Mouse (Mus musculus) macrophage (primary cell): ENCODE data around the gene Vps52. TPM values are rescaled to one million over a fixed set of nuclear protein-coding genes. Genes with fewer than 3 reads are reported as not detected.

Experiments
- H3K27ac ChIP-seq: fragments of 350-480 bp; formaldehyde crosslinking; 2 replicates; pipeline ENCODE4 v1.9.0; 2021
- H3K36me3 ChIP-seq: fragments of 350-480 bp; formaldehyde crosslinking; 2 replicates; pipeline ENCODE4 v1.9.0; 2021; ENCODE audit errors: inconsistent target
- H3K4me3 ChIP-seq: fragments of 350-480 bp; formaldehyde crosslinking; 2 replicates; pipeline ENCODE4 v1.9.0; 2021; ENCODE audit errors: inconsistent target
- H3K79me2 ChIP-seq: fragments of 350-480 bp; formaldehyde crosslinking; 2 replicates; pipeline ENCODE4 v1.9.0; 2021; ENCODE audit errors: inconsistent target
- WGBS: methylation state at CpG from one replicate; pipeline ENCODE4 v1.1.7; 2026; ENCODE audit warnings: inconsistent platforms; ENCODE audit not compliant: missing documents; 5-methylcytosine and 5-hydroxymethylcytosine counted together
- polyA plus RNA-seq: library from polyadenylated mRNA; stranded (reverse); fragments of 250-400 nt; gene quantifications from 3 replicates; pipeline ENCODE4 v1.2.4, GENCODE M21; 2018; ENCODE audit warnings: inconsistent platforms
- total RNA-seq, 78 experiments: library from RNA; depleted of rRNA; stranded (reverse); fragments of 250-400 nt; gene quantifications; 1 replicate in 9 of 78; 2 replicates in 24 of 78; 3 replicates in 43 of 78; 4 replicates in 2 of 78; pipeline ENCODE4 v1.2.4; 2018; ENCODE audit warnings: inconsistent platforms in 56 of 78

Gene Vps52
- 100 to 1,000 TPM in 10 of 26 experiments, 10 to 100 TPM in 16; 37.3 to 286 (median 91.8) TPM for total RNA-seq (2018; cell fraction: chromatin; rRNA removed)
- 10 to 100 TPM; 27.0 to 41.6 (median 34.7) TPM for total RNA-seq (2018; cell fraction: cytosol; rRNA removed)
- total RNA-seq (2018; cell fraction: nucleus; rRNA removed) = 10 to 100 TPM; 25.0 to 76.2 (median 51.1) TPM
- 30.3 to 39.3 TPM (median 30.5 TPM) in 3 replicates for polyA plus RNA-seq

DNA sequence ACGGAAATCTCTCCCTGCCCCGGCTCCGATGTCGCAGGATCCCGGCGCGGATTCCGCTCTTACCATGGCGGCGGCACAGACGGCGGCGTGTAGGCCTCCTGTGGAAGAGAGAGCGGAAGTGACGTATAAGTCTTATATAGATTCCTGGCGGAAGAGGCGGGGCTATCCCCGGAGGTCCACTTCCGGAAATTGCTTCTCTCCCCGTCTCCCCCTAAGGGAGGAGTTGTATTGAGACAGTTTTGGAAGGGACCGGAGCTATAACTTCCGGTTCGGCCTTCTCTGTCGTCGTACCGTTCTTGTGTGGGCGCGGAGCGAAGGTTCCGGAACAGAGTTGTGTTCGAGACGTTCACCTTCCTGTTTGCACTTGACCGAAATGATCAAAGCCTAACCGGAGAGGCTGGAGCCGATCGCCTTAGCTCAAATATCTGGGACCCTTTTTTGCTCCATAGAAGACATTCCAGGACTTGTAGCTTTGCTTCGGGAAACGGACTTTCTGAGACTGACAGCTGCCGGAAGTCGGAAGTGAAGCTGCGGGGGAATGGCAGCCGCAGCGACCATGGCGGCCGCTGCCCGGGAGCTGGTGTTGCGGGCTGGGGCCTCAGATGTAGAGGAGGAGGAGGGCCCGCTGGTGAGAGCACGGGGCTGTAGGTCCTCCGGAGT is at the start of gene Vps52, which contains the start of gene Rps18:
TSS of gene Vps52 (plus strand) at position 258 of the 660 bp plus-strand sequence.
TSS of gene Rps18 (minus strand) at position 447 of the 660 bp plus-strand sequence.
- H3K27ac ChIP-seq = peak within 1 kb of the TSS; percentile 93
- peaks cover 51% of the 10 kb centered on the region for H3K79me2 ChIP-seq
- peak within 1 kb of the TSS; percentile 92 for H3K4me3 ChIP-seq
- peaks cover 33% of the 10 kb centered on the region for H3K36me3 ChIP-seq
- under 1% methylated on average over 50 of the region's 50 CpGs for WGBS

DNA sequence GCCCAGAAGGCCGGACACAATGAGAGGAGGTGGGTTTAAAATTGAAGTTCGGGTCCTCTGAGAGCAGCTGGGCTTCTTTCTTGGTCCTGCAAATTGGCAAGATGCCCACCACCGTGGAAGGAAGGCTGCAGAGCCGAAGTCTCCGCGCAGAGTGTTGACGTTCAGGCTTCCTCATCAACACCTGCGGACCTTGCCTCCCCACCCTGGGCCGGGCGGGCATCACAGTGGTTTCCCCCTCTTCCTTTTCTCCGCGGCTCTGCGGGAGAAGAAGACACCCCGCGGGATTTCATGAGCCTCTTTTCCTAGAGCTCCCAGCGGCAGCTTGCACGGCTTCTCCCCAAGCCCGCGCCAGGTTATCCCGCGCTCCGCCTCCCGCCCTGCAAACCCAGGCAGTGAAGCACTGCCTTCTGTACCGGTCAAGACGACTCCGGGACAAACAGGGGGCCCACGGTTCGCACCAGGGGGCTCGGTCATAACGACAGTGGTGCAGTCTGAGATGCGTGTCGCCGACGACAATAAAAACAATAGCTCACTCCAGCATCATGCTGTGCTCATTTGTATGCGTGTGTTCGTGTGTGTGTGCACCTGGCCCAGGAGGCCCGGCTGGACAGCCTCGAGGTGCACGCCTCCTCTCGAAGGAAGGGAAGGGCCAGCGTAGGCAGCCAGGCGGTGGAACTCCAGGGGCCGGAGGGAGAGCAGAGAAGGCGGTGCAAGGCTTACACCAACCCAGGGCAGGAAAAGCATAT is 47.1 kb upstream of the Vps52 start:
- Histone ChIP-seq H3K27ac (peak overlapping the region; percentile 51), H3K79me2 (peaks cover 53% of the 10 kb centered on the region), H3K4me3 (peak overlapping the region; percentile 70), H3K36me3 (peaks cover 23% of the 10 kb centered on the region; the same call in 1 of the 2 replicates)
- WGBS = under 1% methylated on average over 42 of the region's 44 CpGs

DNA sequence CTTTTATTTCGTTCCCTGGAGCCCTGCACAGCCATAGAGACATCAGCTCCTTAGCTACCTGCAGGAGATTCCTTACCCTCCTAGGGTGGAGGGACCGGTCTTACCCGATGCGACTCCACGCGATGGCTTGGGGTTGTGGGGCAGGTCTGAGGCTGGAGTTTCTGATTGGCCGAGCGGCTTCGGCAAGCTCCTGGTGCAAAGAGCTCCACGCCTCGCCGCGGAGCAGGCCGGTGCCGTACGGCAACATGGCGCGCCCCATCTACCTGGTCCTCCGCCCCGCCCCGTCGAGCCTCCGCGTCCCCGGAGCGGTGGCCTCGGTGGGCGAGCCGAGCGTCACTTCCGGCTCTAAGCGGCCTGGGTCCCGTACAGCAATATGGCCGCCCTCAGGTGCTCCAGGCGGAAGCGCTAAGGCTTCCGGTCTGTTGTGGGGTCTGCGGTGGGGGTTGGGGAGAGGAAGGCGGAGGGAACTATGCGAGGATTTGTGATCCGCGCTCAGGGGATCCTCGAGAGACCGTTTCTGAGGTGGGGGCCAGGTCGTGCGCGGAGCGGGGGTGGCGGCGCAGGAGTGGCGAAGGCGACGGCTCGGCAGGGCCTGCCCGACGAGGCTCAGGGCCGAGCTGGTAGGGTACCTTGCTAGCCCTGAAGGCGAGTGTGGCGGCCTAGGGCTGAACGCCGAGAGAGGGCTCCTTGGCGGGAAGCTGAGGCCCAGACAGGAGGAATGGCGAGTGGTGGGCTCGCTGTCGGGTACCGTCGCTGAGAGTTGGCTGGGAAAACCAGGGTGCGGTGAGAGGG is 46.3 kb upstream of the Vps52 start, which contains the start of gene Daxx:
TSS of gene Daxx (plus strand) at position 338 of the 792 bp plus-strand sequence.
- Histone ChIP-seq H3K36me3 (peaks cover 31% of the 10 kb centered on the region; the same call in 1 of the 2 replicates), H3K27ac (peak within 1 kb of the TSS; percentile 93), H3K79me2 (peaks cover 61% of the 10 kb centered on the region), H3K4me3 (peak within 1 kb of the TSS; percentile 95)
- under 1% methylated on average over 68 of the region's 68 CpGs for WGBS

DNA sequence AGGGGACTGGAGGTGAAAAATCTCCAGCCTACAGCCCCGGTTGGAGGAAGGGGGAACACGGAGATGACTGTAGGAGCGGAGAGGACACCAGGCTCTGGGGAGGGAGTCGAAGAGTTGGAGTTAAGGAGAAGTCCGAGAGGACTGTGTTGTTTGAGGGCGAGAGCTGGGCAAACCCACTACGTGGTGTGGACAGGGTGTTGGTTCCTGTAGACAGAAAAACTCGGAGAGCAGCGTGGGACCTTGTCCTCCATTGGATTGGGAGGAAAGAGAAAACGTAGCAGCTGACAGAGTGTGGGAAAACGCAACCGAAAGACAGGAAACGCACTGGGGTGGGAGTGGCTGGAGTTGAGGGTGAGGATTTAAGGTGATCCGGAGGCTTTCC is 45.8 kb upstream of the Vps52 start:
- peaks cover 67% of the 10 kb centered on the region for H3K79me2 ChIP-seq
- WGBS = 3% methylated on average over 14 of the region's 14 CpGs
- H3K27ac ChIP-seq = peak overlapping the region; percentile 93
- H3K4me3 ChIP-seq = peak overlapping the region; percentile 95
- H3K36me3 ChIP-seq = peaks cover 37% of the 10 kb centered on the region; the same call in 1 of the 2 replicates

DNA sequence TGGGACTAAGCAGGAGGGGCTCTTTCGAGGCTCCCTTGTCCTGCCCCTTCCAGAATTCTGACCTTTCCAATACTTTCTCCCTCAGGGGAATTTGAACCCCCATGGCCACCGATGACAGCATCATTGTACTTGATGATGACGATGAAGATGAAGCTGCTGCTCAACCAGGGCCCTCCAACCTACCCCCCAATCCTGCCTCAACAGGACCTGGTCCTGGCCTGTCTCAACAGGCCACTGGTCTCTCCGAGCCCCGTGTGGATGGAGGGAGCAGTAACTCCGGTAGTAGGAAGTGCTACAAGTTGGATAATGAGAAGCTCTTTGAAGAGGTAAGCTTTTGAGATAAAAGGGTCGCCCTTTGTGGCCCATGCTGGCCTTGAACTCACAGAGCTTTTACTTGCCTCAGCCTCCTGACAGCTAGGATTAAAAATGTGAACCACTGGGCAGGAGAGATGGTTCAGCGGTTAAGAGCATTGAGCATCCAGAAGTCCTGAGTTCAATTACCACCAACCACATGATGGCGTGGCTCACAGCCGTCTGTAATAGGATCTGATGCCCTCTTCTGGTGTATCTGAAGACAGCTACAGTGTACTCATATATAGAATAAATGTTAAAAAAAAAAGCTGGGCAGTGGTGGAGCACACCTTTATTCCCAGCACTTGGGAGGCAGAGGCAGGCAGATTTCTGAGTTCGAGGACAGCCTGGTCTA is 45.1 kb upstream of the Vps52 start:
- peak overlapping the region; percentile 95 for H3K4me3 ChIP-seq
- 41% methylated on average over 11 of the region's 11 CpGs for WGBS
- H3K79me2 ChIP-seq = peaks cover 70% of the 10 kb centered on the region
- peak overlapping the region; percentile 93 for H3K27ac ChIP-seq
- peaks cover 41% of the 10 kb centered on the region; the same call in 1 of the 2 replicates for H3K36me3 ChIP-seq

DNA sequence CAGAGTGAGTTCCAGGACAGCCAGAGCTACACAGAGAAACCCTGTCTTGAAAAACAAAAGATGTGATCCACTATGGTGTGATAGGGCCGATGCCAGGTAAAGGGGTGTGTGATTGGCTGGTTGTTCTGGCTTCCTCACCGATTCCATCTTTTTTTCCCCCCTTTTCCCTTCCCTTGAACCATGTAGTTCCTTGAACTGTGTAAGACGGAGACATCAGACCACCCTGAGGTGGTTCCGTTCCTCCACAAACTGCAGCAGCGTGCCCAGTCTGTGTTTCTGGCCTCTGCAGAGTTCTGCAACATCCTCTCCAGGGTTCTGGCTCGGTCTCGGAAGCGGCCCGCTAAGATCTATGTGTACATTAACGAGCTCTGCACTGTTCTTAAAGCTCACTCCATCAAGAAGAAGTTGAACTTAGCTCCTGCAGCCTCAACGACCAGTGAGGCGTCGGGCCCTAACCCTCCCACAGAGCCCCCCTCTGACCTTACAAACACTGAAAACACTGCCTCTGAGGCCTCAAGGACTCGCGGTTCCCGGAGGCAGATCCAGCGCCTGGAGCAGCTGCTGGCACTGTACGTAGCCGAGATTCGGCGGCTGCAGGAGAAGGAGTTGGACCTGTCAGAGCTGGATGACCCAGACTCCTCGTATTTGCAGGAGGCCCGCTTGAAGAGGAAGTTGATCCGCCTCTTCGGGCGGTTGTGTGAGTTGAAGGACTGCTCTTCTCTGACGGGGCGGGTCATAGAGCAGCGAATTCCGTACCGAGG is 44.4 kb upstream of the Vps52 start:
- Histone ChIP-seq H3K79me2 (peaks cover 71% of the 10 kb centered on the region), H3K36me3 (peaks cover 41% of the 10 kb centered on the region; the same call in 1 of the 2 replicates), H3K4me3 (peak overlapping the region; percentile 95; the same call in 1 of the 2 replicates), H3K27ac (no peak overlapping the region)
- WGBS = 94% methylated on average over 29 of the region's 31 CpGs

DNA sequence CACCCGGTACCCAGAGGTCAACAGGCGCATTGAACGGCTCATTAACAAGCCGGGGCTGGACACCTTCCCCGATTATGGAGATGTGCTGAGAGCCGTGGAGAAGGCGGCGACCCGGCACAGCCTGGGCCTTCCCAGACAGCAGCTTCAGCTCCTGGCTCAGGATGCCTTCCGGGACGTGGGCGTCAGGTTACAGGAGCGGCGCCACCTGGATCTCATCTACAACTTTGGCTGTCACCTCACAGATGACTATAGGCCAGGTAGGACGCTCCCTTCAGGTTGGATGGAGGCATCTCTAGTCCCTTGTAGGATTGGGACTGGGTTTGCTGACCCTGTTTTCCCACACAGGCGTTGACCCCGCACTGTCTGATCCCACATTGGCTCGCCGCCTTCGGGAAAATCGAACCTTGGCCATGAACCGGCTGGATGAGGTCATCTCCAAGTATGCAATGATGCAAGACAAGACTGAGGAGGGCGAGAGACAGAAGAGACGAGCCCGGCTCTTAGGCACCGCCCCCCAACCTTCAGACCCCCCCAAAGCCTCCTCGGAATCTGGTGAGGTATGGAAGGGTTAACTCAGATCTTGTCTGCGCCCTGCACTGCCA is 43.7 kb upstream of the Vps52 start:
- 95% methylated on average over 27 of the region's 28 CpGs for WGBS
- H3K27ac ChIP-seq = no peak overlapping the region
- peaks cover 43% of the 10 kb centered on the region; the same call in 1 of the 2 replicates for H3K36me3 ChIP-seq
- H3K4me3 ChIP-seq = no peak overlapping the region
- H3K79me2 ChIP-seq = peaks cover 77% of the 10 kb centered on the region

DNA sequence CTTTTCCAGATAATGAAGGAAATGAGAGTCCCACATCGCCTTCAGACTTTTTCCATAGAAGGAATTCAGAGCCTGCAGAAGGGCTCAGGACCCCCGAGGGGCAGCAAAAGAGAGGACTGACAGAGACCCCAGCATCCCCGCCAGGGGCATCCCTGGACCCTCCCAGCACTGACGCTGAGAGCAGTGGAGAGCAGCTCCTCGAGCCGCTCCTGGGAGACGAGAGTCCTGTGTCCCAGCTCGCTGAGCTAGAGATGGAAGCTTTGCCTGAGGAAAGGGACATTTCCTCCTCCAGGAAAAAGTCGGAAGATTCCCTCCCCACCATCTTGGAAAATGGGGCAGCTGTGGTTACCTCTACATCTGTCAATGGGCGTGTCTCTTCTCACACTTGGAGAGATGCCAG is 42.3 kb upstream of the Vps52 start:
- no peak overlapping the region for H3K27ac ChIP-seq
- H3K79me2 ChIP-seq = peaks cover 79% of the 10 kb centered on the region
- H3K36me3 ChIP-seq = peaks cover 55% of the 10 kb centered on the region; the same call in 1 of the 2 replicates
- WGBS = 93% methylated on average over 10 of the region's 10 CpGs
- no peak overlapping the region for H3K4me3 ChIP-seq

DNA sequence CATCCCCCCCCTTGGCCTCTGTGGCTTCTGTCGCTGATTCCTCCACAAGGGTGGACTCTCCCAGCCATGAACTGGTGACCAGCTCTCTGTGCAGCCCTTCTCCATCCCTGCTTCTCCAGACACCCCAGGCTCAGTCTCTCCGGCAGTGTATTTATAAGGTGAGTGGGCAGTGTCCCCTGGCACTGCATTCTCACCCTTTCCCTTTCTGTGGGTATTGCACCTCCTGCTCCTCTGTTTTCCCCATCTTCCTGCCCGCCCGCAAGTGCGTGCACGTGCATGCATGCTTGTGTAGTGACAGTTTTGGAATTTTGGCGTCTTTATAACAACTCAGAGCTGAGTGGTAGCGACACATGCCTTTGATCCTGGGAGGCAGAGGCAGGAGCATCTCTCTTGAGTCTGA is 41.7 kb upstream of the Vps52 start:
- Histone ChIP-seq H3K4me3 (no peak overlapping the region), H3K79me2 (peaks cover 80% of the 10 kb centered on the region), H3K36me3 (peaks cover 56% of the 10 kb centered on the region; the same call in 1 of the 2 replicates), H3K27ac (no peak overlapping the region)
- WGBS = 97% methylated on average over 8 of the region's 8 CpGs

DNA sequence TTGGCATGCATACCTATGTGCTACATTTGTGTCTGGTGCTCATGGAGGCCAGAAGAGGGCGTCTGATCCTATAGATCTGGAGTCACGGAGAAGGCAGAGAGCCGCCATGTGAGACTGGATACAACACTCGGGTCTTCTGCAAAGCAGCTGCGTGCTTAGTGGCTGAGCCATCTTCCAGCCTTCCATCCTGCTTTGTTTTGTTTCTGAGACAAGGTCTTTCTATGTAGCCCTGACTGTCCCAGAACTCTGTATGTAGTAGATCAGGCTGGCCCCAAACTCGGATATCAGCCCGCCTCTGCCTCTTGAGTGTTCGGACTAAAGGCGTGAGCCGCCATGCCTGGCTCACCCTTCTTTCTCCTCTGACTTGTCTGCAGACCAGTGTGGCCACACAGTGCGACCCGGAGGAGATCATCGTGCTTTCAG is 40.6 kb upstream of the Vps52 start:
- no peak overlapping the region for H3K27ac ChIP-seq
- 77% methylated on average over 13 of the region's 13 CpGs for WGBS
- peaks cover 88% of the 10 kb centered on the region for H3K79me2 ChIP-seq
- peaks cover 56% of the 10 kb centered on the region; the same call in 1 of the 2 replicates for H3K36me3 ChIP-seq
- H3K4me3 ChIP-seq = no peak overlapping the region

DNA sequence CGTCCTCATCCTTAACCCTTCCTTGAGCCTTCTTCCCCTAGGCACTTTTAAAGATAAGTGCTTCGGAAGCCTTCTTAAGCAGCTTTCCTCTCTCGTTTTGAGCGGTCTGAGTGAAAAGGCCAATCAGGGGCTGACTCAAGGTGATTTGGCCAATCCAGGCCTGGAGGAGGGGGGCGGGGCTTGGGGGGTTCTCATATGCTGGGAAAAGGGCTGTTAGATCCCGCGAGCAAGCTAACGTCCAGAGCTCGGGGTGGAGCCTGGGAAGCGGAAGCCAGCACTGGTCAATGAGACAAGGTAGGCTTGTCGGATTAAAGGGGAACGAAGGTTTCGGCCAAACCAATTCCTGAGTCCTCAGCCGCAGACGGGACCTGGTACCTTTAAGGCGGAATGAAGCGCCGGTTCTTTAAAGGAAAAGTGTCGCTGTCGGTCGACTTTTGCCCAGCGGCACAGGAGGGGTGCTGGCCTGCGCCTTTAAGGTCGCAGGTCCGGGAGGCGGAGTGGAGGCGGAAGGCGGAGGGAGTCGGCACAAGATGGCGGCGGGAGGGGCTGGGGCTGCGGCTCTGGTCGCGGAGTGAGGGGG is 39.9 kb upstream of the Vps52 start, which contains the start of the genes Tapbp and Zbtb22:
TSS of gene Tapbp (plus strand) at position 229 of the 580 bp plus-strand sequence.
TSS of gene Zbtb22 (plus strand) at position 234 of the 580 bp plus-strand sequence.
- Histone ChIP-seq H3K79me2 (peaks cover 88% of the 10 kb centered on the region), H3K4me3 (peak within 1 kb of the TSS; percentile 74), H3K27ac (peak within 1 kb of the TSS; percentile 38), H3K36me3 (peaks cover 56% of the 10 kb centered on the region; the same call in 1 of the 2 replicates)
- 0% methylated on average over 27 of the region's 34 CpGs for whole genome bisulfite sequencing

DNA sequence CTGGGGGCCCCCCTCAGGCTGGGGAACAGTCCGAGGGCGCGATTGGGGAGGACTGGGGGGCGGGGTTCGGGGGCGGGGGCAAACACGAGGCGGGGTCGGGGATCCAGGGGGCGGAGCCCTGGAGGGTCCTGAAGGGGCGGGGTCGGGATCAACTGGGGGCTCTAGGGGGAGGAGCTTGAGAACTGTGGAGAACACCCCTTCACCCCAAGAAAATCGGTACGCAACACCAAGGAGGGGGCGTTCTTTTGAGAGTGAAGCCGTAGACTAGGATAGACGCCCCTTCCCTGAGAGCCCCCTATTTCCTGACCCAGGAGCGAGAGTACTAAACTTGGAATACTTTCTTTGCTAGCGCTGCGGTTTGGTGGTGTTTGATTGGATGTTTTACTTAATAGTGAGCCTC is 39.3 kb upstream of the Vps52 start:
- H3K36me3 ChIP-seq = peaks cover 52% of the 10 kb centered on the region; the same call in 1 of the 2 replicates
- H3K27ac ChIP-seq = peak overlapping the region; percentile 38
- peak overlapping the region; percentile 74 for H3K4me3 ChIP-seq
- peaks cover 88% of the 10 kb centered on the region for H3K79me2 ChIP-seq
- 0% methylated on average over 10 of the region's 20 CpGs for WGBS
